Mouse (Mus musculus): ENCODE measurements at regions not wholly inside any gene's neighbourhood (a gene's known extent, or its start where the extent isn't known, plus 50 kb on each side); places are given as distances from the start of the nearest gene placed in this dataset.

DNA sequence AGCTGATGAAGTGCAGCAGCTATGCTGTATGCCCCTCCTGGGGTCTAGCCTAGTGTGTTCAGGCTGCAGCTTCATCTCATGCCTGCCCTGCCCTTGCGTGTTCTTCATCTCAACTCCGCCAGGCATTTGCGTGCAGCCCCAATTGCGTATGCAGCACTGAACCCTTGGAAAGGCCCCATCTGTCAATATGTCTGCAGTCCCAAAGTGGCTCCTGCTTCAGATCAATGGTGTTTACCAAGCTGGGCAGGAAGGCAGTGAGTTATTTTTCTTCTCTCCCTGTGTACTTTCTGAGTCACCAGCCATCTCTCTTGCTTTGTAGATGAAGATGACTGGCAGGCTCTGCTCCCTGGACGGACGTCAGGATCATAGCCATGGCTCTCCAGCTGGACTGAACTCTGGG is 264.5 kb downstream of the Matn1 start:
- no peak for DNase-seq (ENCODE audit: low spot score in 2 of 2)

DNA sequence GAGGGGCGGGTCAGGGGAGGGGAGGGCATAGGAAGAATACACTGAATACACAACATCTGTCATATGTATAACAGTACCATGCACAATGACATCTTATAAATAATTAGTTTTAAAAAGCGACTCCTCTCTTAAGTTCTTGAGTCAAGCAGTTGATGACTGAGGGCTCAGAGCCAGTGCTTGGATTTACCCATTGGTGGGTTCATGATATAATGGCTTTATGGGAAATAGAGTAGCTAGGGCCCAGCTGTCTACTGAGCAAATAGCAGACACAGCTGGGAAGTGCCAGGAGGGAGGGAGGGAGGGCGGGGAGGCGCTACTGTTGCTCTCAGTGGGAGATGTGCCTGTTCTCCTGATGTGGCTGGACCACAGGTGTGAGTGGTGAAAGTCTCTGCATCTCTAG is 268.5 kb downstream of the Matn1 start:
- DNase-seq (ENCODE audit: low spot score in 2 of 2): no peak

GRCm38 (mm10) chr4:131215682-131216081 is 271.5 kb downstream of the Matn1 start:
- DNase-seq (ENCODE audit: low spot score in 2 of 2): no peak

DNA sequence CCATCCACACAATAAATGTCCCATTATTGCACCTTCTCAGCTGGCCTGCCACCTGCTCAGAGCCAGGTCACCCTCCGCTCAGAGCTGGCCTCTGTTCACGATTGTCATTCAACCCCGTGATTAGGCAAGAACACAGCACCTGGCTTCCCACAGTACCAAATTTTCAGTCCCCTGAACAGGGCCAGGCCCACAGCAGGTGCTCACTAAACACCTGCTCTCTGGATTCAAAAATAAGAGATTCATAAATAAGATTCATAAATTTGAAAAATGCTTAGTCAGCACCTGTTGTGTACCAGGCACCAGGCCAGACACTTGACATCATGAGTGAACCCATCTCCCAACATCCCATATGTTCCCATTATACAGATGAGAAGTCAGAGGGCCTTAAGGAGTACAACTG is 272.2 kb downstream of the Matn1 start:
- no peak for DNase-seq (ENCODE audit: low spot score in 2 of 2)

DNA sequence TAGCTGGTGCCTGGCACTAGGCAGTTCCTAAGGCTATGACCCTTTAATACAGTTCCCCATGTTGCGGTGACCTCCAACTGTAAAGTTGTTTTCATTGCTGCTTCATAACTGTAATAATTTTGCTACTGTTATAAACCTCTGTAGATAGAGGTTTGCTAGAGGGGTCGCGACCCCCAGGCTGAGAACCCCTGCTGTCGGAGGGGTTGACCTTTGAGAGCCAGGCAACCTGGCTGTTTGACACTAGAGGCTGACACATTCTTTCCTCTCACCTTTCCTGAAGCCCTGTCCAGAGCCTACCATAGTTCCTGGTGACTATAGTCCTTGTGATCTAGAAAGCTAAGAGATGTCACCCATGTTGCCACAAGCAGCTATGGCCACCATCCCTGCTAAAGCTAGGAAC is 272.9 kb downstream of the Matn1 start:
- no peak for DNase-seq (ENCODE audit: low spot score in 2 of 2)

GRCm38 (mm10) chr4:131217571-131218155 is 273.5 kb downstream of the Matn1 start:
- no peak for DNase-seq (ENCODE audit: low spot score in 2 of 2)

- DNase-seq (ENCODE audit: low spot score in 2 of 2): no peak
These were observed 276.8 kb downstream of the Matn1 start for GRCm38 (mm10) chr4:131220966-131221365.

DNA sequence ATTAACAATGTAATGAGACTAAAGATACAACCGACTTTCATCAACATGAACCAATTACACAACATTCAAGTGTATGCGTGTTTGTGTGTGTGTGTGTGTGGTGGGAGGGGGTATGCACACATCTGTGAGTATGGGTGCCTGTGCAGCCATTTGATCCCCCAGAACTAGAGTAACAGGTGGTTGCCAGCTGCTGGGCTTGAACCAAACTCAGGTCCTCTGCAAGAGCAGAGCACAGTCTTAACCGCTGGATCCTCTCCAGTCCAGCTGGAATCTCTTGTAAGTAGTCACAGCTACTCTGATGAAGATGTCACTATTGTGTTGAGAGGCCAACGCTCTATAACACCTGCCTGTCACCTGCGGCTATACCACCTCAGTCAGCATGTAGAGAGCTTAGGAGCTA is 286.2 kb downstream of the Matn1 start:
- DNase-seq (ENCODE audit: low spot score in 2 of 2): no peak

GRCm38 (mm10) chr4:131236611-131237031 is 292.4 kb downstream of the Matn1 start:
- no peak for DNase-seq (ENCODE audit: low spot score in 2 of 2)

- DNase-seq (ENCODE audit: low spot score in 2 of 2): no peak
These were observed 294.4 kb downstream of the Matn1 start for GRCm38 (mm10) chr4:131238591-131238990.

DNA sequence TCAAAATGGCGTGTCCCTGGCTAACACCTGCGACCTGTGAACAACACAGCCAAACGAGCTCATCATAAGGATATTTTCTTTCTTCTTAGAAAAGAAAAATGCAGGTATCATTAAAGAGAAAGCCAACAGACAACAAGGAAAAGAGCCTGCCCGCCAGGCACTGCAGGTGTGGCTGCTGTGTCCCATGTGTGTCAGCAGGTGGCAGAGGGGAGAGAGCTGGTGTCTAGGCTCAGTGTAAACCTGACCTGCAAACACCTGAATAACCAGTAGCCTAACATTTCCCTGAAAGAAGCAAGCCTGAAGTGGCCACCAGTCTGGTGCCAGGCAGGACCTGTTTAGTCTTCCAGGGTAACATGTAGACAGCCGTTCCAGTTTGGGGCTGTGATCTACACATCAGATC is 294.9 kb downstream of the Matn1 start:
- no peak for DNase-seq (ENCODE audit: low spot score in 2 of 2)

DNA sequence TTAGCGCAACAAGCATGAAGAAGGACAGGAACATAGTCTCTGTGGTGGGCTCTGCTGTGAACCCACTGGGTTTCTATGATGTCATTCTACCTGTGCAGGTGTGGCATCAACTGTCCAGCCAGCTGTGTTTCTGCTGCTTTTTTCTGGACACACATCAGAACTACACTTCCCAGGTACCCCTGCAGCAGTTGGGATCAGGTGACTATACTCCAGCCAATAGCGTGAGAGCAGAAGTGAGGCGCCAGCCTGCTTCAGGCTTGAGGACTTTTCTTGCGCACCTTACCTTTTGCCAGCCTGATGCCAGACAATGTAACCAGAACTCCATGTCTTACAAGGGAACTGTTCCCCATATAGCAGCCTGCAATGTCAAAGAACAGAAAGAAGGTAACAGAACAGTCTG is 296.3 kb downstream of the Matn1 start:
- DNase-seq (ENCODE audit: low spot score in 2 of 2): no peak

- DNase-seq (ENCODE audit: low spot score in 2 of 2): no peak
These were observed 298.1 kb downstream of the Matn1 start for GRCm38 (mm10) chr4:131242250-131242649.

DNA sequence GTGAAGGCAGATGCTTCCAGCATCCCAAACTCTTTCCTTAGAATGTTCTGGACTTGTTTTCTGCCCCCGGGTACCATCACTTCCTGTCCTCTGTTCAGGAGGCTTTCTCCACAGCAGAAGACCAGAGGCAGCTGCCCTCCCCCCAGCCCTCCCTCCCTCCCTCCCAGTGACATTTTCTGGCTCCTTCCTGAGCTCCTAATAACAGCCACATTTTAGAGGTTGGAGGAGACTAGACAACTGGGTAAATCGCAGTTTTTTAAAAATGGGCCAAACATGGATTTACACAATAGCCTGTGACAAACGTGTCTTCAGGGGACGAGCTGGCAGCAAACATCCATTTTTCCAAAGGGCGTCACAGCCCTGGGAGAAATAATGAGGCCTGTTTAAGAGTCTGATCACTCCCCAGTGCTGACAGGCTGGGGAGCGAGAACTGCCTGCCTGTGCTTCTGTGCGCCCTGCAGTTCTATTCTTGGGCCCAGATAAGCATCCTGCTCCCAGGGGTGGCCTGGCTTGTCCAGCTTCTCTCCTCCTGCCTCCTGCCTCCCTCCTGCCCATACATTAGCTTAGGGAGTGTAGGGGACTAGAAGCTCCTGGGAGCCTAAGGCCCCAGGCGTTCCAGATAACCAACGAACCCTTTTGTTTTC is 299.7 kb downstream of the Matn1 start:
- DNase-seq (ENCODE audit: low spot score in 2 of 2): peak in 1 of 2 experiments; percentile 23

DNA sequence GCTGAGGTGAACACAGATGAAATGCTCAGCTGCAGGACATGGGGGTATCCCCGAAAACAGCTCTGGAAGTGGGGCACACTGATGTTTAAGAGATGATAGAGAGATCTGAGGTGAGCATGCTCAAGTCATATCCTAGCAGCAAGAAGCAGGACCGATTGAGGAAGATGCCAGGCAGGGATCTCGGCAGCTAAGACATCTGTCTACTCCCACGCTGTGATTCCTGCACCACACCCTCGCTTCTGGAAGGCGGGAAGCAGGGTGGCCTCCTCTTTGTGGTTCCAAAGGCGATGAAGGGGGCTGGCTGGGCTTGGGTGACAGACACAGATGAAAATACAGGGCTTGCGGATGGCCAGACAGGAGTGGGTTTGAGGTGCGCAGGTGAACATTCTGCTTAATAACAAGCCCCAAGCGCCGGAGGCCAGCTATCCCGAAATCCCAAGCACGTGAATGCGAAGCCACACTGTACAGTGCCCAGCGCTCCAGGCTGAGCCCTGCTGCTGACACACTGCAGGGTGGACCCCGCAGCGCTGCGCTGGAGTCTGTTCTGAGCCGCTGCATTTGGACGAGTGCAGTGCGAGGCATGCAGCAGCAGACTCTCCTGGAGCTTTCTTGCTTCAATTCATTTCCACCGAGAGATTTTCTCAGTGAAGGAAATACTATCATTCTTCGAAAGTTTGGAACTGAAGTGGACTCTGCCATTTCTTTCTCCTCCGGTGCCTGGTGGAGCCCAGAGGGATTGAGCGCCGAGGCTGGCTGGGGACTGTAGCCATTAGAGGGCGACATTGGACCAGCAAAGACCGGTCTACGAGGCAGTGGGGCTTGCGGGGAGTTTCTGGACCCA is 308.6 kb downstream of the Matn1 start:
- DNase-seq (ENCODE audit: low spot score in 2 of 2): peak in 1 of 2 experiments; percentile 84

GRCm38 (mm10) chr4:131253443-131253817 is 309.2 kb downstream of the Matn1 start:
- no peak for DNase-seq (ENCODE audit: low spot score in 2 of 2)

DNA sequence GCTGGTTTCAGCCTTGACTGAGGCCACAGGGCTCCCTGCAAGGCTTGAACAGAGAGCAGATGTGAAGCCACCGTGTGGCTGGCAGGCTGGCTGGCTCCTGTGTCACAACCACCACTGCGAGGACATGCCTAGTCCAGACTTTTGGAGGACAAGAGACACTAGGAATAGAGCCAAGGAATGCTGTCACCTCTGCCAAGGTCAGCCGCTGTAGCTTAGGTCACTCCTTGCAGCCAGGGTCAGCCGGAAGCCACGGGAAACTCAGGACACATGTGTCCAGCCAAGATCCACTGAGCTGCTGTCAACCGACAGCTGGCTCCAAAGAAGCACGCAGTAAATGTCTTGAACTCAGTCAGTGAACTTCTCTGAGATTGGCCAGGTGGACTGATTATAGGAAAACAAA is 310.1 kb downstream of the Matn1 start:
- DNase-seq (ENCODE audit: low spot score in 2 of 2): no peak

GRCm38 (mm10) chr4:131254691-131255090 is 310.5 kb downstream of the Matn1 start:
- DNase-seq (ENCODE audit: low spot score in 2 of 2): no peak

DNA sequence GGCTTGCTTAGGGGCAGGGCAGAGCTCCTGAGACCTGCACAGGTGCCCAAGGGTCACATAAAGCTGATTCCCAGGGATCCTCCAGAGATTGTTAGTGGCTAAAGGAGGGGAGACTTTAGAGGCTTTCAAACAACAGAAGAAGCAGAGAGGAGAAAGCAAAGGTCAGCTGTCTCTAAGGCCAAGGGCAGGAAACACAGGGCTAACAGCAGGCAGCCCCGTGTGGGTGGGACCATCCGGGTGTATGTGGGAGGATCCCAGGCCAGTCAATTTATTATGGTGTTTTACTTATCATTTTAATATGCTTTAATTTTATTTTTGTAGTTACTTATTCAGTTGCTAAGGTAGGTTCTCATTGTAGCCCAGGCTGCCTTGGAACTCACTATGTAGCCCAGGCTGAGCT is 317.1 kb downstream of the Matn1 start:
- no peak for DNase-seq (ENCODE audit: low spot score in 2 of 2)

DNA sequence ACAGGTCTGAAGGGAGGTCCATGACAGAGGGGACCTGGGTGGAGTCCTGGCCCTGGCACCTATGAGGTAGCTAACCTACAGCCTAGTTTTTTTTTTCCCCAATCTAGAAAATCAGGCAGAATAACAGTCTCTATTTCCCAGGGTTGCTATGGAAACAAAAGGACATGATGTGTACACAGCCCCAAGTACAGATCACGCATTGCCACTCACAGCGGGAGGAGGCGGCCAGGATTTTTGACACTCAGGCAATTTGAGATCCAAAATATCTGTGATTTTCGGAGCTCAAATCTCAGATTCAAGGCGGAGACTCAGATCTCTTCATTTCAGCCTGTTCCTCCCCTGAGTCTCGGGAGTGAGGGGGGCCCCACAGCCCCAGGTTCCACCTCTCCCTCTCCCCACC is 318.7 kb downstream of the Matn1 start:
- DNase-seq (ENCODE audit: low spot score in 2 of 2): no peak

GRCm38 (mm10) chr4:131266764-131267163 is 322.6 kb downstream of the Matn1 start:
- DNase-seq (ENCODE audit: low spot score in 2 of 2): no peak

DNA sequence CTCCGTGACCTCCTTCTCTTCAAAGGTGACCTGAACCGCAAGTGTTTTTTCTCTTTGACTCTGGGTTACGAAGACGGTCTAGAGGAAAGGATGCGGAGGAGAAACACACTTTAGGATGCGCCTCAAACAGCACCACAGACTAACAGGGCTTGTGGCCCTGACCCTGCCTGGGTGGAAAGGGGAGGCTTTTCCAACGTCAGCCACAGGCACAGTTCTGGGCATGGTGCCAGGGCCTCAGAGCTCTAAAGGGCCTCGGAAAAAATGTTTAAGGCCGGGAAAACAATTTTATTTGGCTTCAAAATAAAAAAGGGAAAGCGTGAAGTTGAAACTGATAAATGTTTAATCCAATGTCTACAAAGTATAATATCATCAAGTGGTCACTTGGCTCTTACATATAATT is 323.6 kb downstream of the Matn1 start:
- DNase-seq (ENCODE audit: low spot score in 2 of 2): no peak

- peak in 1 of 2 experiments; percentile 23 for DNase-seq (ENCODE audit: low spot score in 2 of 2)
These were observed 326.0 kb downstream of the Matn1 start for GRCm38 (mm10) chr4:131270192-131270591.

Data from left cerebral cortex, adult 9 months (tissue).